Mouse (Mus musculus): ENCODE measurements around the gene Cmklr1.

The Cmklr1 gene

DNA sequence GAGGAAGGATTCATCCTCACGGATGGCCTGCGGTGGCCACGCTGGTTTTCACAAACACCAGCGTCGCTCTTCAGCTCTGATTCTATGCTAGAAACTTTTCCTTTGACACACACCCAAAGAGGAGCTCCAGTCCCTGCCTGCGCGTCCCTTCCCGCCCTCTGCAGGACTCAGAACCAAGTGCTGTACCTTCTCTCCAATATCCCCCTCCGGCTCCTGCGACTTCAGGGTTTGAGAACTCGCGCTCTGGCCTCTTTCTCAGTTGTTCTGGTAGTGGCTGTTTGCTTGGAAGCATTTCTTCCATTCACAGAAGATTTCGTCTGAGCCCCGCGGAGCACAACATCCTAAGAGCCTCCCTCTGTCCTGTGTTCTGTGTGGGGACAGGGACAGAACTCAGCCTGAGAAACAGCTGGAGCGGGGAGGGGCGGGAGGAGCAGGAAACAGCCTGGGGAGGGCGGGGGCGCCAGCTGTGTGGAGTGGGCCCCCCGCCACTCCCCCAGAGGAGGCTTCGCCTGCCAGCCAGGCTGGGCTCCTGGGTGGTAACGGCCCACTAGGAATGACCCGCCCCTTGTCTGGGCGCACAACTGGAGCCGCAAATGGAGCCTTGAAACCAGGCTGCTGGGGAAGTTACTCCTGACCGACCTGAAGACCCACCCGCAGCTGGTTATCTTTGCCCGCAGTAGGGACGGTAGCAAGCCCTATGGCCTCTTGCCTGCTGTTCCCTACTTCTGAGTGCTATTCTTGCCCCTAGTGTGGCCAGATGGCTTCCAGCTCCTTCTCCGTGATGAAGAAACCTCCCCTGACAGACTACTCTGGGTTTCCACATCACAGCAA, at the start of gene Cmklr1:
Gene Cmklr1 (minus strand): TSS at position 392 of the 831 bp plus-strand sequence.
- no peak for DNase-seq

DNA sequence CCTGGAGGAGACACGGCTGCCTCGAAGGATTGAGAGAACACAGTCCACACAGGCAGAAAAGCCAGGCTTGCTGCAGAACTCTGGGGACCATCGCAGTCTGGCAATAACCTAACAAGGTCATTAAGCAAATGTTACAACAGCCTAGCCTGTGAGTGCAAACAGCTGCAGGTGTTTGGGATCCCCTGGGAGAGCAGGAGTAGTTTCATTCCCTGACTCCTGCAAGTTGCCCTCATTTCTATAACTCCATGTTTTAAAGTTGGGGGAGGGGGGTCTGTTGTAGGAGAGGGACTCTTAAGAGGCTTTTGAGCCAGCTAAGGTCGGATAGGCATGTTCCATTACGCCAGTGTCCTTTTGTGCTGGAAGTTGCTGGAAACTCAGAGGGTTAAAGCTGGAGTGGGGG, 44.2 kb upstream of the Cmklr1 start:
- DNase-seq, result no peak

DNA sequence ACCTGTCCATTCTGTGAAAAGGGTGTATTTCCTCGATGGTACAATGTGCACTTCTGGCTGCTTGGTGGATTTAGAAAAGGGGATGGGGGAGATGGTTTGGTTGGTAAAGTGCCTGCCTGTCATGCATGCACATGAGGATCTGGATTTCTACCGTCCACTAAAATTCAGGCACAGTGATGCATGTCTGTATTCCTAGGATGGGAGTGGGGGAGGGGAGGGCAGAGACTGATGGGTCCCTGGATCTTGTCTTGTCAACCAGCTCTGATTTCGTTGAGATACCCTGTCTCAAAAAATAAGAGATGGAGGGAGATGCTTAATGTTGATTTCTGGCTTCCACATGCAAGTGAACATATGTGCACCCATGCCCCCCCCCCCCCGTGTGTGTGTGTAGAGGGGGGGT, 43.8 kb upstream of the Cmklr1 start:
- no peak for DNase-seq

DNA sequence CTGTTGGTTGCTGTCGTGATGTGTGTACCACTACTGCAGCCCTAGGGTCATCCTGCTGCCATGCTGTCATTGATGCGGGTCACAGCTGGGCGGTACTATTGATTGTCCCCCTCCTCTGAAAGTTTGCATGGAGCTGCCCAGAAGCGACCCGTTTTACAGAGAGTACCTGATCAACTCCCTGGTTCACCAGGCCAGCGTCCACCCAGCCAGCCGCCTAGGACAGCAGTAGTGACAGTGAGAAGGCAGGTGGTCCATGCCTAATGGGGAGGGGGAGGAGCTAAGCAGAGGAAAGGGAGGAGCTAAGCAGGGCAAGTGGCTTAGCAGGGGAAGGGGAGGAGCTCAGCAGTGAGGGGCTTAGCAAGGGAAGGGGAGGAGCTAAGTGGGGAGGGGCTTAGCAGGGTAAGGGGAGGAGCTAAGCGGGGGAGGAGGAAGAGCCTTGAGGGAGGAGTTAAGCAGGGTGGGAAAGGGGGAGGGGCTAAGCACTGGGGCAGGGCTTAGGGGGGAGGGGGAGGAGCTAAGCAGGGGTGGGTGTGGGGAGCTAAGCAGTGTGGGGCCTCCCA, 43.0 kb upstream of the Cmklr1 start:
- DNase-seq, result no peak

DNA sequence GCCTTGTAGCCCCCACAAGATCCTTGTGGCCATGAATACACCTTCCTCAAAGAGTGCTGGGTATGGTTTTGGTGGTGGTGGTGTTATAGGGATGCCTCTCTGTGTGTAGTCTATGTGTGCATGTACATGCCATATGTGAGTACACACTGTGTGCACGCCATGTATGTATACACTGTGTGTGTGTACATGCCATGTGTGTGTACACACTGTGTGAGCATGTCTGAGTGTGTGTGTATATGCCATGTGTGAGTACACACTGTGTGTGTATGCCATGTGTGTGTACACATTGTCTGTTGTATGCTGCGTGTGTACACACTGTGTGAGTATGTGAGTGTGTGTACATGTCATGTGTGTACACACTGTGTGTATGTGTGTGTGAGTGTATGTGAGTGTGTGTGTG, 40.6 kb upstream of the Cmklr1 start:
- no peak for DNase-seq

DNA sequence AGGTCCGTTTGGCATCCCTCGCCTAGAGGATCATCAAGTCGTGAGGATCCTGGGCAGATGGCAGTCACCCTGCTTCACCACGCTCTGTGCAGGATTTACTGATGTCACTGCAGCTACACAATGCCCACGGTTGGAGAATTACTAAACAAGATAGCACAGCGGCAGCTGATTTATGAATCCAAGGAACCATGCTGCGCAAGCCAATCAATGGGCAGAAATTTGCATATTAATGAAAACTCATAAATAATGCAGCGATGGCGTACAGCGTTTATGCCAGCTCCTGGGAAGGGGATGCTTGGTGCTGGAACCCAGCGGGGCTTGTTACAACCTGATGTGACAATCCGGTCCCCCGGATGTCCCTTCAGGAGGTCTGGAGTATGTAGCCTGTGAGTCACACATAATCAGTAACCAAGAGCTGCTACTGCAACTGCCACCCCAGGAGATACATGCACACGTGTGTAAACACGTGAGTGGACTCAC, 39.9 kb upstream of the Cmklr1 start:
- DNase-seq, result no peak

DNA sequence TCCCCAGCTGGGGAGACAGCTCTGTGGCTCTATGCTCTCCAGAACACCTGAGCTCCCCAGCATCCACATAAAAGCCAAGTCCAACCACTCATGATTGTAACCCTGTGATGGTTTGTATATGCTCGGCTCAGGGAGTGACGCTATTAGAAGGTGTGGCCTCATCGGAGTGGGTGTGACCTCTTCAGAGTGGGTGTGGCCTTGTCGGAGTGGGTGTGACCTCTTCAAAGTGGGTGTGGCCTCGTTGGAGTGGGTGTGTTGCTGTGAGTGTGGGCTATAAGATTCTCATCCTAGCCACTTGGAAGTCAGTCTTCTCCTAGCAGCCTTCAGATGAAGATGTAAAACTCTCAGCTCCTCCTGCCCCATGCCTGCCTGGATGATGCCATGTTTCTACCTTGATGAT, 37.3 kb upstream of the Cmklr1 start:
- DNase-seq, result no peak

DNA sequence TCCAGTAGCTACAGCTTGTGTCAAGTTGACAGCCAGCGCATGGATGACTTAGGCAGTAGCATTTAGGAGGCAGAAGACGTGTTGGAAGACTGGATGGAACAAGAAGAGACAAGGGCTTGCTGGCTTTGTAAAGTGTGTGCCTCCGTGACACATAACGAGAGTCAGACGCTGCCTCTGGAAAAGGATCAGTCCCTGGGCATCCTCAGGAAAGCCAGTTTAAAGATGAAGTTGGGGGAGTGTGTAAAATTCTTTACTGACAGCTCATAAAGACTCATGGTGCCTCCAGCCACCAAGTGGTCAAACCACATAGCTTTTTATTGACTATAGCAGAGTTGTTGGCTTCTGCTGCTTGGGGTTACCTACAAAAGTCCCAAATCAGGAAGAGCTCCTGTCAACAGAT, 35.2 kb upstream of the Cmklr1 start:
- no peak for DNase-seq

DNA sequence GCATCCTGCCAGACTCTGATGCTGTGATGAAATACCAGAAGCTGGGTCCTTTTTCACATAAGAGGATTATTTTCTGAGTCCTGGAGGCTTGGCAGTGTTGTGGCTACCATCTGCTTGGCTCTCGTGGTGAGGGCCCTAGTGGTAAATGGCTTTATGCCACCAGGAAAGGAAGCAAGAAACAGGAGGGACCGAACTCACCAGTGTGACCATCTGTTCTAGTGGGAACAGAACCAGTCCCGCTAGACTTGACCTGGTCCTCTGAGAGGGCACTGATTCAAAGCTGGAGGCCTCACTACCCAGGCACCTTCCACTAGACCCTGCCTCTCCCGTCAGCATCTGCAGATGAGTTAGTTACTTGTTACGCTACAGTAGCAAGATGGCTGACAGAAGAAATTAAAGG, 33.0 kb upstream of the Cmklr1 start:
- no peak for DNase-seq

DNA sequence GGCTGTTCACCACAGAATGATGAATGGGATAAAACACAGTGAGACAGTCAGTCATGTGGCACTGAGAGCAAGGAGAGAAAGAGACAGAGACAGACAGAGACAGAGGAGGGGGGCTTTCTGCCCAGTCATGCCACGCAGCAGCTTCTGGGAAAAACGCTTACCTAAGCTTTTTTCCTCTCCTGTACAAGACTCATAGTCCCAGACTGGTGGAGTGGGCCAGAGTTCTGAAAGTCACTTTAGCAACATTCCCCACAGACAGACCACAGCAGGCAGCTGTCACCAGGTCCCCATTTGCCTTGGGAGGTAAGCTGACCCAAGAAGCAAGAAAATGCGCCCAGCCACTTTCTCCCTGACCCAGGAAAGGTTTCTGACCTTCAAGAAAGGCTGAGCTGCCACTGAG, 32.2 kb upstream of the Cmklr1 start:
- DNase-seq, result no peak

DNA sequence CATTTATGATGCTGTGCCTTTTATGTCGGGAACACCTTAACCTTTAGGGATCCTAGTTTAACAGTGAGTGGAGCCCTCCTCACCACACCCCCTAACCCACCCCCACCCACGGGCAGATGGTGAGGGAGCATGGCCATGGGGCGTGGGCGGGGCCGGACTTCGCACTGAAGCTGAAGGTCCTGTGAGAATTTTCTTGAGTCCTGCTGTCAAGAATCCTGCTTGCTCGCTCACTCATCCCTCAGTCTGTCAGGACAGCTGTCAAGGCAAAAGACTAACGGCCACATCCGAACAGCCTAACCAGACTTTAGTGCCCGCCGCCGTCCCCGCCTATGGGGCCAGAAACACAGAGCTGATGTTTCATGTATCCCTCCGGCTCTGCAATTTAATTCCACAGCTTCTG, 31.0 kb upstream of the Cmklr1 start:
- DNase-seq, result no peak

DNA sequence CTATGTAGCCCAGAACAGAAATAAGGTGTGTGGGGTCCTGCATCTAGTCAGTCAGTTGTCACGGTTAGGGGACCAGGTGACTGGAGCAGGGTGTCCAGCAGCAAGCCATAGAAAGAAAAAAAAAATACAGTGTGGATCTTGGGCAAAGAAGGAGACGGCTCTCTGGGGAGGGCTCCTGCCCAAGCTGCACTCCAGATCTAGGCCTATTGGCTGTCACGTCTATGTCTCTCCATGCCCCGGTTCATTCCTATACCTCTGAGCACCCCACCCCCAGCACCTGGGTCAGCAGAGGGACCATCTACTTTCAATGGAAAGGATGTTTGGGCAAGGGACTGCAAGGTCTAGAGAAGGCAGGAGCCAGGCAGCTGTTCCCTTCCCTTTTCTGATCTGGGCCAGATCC, 29.3 kb upstream of the Cmklr1 start:
- DNase-seq, result no peak

DNA sequence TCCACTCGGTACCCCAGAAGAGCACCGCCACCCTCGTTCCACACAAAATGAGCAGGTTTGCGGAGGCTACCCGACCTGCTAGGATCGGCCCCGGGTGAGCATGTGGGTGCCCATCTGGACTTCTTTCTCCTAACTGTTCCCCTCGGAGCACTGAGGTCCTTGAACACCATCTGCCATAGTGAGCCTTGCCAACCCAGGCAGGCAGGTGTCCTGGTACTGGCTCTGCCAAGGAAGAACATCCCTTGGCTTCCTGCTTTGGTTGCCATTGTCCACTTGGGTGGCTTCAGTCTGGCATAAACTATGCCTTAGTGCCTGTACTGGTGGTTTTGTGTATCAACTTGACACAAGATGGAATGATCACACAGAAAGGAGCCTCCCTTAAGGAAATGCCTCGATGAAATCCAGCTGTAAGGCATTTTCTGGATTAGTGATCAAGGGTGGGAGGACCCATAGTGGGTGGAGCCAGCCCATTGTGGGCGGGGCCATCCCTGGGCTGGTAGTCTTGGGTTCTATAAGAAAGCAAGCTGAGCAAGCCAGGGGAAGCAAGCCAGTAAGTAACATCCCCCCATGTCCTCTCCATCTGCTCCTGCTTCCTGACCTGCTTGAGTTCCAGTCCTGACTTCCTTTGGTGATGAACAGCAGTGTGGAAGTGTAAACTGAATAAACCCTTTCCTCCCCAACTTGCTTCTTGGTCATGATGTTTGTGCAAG, 28.7 kb upstream of the Cmklr1 start:
- no peak for DNase-seq

DNA sequence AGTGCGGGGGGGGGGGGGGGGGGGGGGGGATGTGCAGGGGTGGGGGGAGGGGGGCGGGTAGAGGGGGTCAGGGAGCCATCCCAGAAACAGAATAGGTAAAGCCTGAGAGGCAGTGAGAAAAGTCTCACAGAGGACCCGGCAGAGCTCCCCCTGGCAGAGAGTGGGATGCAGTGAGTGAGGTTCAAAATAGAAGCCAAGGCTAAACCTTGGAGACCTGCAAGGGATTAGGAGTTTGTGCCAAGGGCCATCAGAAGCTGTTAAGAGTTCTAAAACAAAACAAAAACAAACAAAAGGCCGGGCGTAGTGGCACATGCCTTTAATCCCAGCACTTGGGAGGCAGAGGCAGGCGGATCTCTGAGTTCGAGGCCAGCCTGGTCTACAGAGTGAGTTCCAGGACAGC, 27.3 kb upstream of the Cmklr1 start:
- DNase-seq, result no peak

DNA sequence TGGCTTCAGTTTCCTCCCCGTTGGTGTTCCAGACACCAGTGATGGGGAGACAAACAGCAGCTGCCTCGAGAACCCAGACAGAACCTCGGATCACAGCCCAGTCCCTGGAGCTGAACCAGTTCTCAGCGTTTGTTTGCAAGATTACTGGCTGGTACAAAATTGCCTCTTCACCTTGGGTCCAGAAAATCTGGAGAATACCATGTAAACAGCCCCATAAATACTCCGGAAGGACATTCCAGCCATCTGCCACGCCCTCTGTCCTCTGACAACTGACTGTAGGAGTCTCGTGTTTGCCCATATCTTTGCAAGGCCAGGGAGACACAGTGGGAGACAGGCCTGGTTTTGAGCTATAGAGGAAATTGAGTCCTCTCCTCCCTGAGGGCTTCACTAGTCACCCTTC, 24.6 kb upstream of the Cmklr1 start:
- DNase-seq, result no peak

DNA sequence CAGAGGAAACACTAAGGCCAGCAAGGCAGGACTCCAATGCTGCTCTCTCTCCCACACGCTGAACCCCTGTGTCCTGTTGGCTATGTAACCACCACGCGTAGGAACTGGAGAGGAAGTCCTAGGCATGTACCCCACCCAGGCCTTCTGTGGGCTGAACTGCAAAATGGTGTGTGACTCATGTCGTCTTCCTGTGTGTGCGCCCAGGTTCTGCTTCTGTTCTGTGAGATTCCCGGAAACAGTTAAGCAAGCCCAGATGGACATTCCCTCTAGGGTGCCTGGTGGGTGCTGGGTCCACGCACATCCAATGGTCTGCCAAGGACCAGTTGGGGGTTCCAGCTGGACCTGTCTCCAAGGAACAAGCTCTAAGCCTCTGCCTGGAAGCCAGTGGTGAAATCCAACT, 22.2 kb upstream of the Cmklr1 start:
- DNase-seq, result no peak

DNA sequence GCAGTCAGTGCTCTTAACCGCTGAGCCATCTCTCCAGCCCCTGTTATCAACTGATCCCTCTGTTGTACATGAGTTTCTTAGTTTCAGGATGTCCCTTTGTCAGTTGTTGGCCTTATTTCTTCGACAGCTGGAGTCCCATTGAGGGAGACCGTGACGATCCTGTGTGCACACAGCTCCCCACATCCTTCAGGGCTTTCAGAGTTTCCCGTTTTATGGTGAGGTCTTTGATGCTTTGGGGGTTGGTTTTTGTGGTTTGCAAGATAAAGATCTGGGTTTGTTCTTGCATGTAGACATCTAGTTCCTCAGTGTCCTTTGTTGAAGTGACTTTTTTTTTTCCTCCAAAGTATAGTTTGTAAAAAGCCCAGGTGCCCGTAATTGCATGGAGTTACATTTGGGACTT, 20.4 kb upstream of the Cmklr1 start:
- peak; percentile 70 for DNase-seq

DNA sequence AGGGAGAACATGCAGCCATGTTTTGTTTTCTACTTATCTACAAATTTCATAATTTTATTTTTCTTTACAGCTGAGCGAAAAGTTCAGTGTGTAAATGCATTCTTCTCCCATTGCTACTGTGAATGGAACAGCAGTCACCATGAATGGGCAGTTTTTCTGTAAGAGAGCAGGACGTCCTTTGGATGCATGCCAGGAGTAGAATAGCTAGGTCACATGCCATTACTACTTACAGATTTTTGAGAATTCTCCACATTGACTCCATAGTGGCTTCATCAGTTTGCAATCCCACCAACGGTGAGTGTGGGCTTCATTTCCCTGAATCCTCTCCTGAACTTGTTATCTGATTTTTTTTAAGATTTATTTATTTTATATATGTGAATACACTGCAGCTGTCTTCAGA, 19.9 kb upstream of the Cmklr1 start:
- DNase-seq, result no peak

DNA sequence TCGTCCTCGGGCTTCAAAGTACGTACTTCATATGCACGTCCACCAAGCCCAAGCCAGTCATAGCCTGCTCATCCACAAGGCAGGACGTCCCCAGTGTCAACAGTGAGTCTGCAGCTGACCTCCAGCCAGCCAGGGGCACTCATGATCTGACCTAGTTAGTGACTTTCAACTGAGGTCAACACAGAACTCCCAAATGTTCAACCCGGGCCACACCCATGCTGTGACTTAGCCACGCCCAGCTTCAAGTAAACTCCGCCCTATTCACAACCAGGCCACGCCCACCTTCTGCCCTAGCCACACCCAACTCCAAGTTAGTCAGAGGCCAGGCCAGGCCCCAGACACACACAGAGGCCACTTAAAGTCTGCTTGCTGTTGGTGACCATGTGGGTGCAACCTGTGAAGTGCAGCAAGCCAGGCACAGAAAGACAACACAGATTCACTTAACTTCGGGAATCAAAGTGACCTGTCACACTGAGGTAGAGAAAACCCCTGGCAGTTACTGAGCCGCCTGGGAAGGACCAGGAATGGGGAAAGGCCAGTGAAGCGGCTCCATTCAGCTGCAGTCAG, 14.5 kb upstream of the Cmklr1 start:
- DNase-seq, result no peak

DNA sequence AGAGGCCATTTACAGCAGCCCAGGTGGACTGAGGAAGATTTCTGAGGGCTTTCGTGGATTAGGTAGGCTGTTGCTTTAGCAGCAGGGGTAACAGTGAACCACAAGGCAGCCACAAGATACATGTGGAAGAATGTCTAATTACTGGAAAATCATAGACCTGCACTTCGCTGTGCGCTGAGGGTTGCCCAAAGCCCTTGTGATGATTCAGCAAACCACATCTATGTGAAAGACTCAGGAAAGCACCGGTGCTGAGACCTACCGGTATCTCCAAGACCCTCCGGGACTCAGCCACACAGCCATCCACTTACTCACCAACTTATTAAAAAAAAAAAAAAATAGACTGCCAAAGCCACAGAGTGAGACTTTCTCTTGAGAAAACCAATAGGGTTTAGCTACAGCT, 13.9 kb upstream of the Cmklr1 start:
- DNase-seq, result no peak

DNA sequence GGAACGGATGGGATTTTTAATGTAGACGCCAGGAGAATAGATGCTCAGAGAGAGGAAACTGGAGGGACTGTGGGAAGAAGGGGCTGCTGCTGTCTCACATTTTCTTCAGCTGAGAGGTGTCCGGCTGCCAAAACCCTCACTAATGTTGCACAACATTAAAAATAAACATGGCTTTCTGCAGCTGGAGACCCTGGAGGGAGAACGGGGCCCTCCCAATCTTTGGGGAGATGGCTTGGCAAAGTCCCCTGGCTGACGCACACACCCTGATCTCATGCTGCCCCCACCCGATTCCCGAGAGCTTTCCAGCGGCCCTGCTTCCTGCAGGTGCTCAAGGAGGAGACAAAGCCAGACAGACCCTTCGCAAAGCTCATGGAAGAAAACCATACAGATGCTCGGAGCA, 10.6 kb upstream of the Cmklr1 start:
- DNase-seq, result no peak

DNA sequence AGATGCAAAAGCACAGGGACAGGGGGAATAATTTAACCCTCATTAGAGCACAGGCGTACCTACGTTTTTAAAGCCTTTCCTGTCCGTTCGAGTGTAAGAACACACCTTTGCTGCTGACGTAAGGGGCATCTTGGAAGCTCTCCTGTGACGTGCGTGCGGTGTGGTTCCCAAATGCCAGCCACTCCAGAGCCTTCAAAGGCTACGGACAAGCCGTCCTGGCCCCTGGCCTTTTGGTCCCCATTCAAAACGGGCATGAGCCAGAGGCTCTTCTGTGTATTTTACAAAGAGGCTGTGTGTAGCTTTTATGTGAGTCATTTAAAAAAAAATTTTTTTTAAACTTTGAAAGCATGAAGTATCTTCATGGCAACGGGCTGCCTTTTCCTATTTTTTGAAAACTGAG, 4.6 kb upstream of the Cmklr1 start:
- no peak for DNase-seq

DNA sequence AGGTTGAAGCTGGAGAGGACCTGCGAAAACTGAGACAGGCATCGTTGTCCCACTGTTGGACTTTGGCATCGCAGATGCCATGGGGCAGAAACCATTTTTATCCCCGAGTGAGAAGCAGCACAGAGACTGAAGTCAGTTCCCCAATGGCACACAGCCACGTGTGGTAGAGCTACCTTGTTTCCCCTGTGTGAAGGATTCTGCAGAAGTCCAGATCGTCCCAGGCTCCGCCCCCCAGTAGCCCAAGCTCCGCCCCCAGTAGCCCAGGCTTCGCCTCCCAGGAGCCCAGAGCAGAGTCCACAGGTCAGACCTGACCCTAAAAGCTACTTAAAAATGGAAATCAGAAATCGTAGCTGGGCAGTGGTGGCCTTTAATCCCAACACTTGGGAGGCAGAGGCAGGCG, 4.0 kb upstream of the Cmklr1 start:
- no peak for DNase-seq

DNA sequence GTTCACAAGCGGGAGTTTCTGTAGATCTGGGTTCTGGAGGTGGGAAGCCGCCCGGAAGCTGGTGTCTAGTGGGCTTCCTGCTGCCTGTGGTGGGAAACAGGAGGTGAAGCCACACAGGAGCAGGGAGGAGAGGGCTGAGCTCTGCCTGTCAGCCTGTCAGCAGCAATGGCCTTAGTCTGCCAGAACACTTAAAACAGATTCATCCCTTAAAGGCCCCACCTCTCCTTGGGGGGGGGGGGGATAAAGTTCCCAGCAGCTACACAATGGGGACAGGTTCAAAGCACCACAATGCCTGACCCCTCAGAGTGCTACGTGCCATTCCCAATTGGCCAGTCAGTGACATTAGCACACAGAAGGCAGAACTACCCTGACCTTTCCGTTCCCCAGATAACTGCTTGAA, 2.0 kb upstream of the Cmklr1 start:
- DNase-seq, result no peak
